Mouse (Mus musculus) heart, postnatal 10 days (tissue): ENCODE measurements around the gene Gm10318. TPM values are rescaled to one million over a fixed set of nuclear protein-coding genes. Genes with fewer than 3 reads are reported as not detected.

Experiments
- DNase-seq, 2 experiments: peaks; one replicate each; pipeline ENCODE4 v3.0.0; 2021
- intact Hi-C: fragments of 180-260 bp; cut with DNase I; formaldehyde crosslinking; loops from one replicate; pipeline ENCODE4 v1.15.1; 2025
- total RNA-seq, 2 experiments: library from RNA; stranded (reverse); gene quantifications; 2 replicates each; pipeline ENCODE4 v1.2.3; 2021

Gene Gm10318
- total RNA-seq: not detected

DNA sequence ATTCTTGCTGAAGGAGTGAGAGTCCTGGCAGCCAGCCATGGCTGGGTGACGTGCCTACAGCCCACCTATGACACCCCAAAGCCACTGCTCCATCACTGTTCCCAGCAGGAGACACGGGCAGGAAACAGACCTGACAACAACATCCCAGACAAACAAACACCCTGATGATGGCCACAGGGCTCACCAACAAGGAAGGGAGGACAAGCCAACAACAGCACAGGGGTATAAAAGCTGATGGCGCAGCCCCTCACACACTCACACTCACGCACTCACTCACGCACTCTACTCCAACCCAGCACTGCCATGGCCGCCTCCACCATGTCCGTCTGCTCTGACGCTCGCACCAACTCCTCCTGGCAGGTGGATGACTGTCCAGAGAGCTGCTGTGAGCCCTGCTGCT is at the start of gene Gm10318:
Gene Gm10318, plus strand, starts transcription at position 301 of the 400 bp plus-strand sequence.
- intact Hi-C loops: no loop called here
- DNase-seq: no peak

DNA sequence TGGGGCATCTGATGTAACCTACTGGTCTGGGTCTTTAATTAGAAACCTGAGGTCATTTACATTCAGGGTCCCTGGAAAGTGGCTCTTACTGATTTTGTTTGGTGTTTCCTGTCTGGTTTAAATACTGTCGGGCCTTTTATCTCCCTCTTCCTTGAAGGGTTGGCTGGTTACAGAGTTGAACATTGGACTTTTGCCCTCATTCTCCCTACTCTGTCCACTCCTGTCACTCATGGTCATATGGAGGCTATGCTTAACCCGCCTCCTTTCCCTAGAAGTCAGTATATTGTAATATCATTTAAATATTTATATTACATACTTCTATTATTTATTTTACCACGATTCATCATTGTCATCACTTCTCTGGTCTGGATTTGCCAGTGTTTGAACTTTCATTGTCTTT is 48.6 kb upstream of the Gm10318 start:
- DNase-seq: no peak
- intact Hi-C loops: no loop called here

- intact Hi-C loops: no loop called here
- no peak for DNase-seq
Measured at GRCm38 (mm10) chr10:77811743-77812142, 40.9 kb upstream of the Gm10318 start, which contains the start of gene Gm9507. Gm9507 (minus strand) TSS chr10:77811843.

DNA sequence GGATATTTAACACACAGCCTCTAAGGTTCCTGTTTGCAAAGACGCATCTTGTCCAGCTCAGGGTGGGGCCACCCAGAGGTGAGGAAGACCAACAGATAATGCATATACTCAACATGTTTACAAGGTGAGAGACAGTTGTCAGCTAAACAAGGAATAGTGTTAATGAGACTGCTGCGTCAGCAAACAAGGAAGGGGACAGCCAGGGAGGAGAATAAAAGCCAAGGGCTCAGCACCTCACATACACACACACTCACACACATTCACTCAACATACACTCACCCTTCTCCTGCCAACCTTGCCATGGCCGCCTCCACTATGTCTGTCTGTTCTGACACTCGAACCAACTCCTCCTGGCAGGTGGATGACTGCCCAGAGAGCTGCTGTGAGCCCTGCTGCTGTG is 38.3 kb upstream of the Gm10318 start, which contains the start of gene Gm2696:
Gene Gm2696, plus strand, starts transcription at position 301 of the 400 bp plus-strand sequence.
- no peak for DNase-seq
- intact Hi-C loops: no loop called here

DNA sequence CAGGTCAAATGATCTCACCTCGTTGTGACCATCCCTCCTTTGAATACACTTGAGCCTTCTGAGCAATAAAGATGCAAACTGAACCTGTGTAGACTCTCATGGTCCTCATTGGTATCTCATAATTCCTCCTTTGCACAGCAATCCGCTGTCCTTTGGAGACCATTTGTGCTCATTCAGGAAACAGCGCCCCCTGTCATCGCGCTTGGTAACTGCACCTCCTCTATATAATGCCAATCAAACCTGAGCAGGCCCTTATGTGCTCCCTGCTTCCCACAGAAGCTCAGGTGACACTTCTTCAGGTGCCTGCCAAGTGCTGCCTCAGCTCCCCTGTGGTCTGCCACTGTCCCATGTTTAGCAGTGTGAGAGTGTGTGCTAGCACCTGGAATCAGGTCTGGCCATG is 37.1 kb upstream of the Gm10318 start:
- DNase-seq: peak; percentile 7 to 44
- intact Hi-C loops: loop anchor here (5.0 kb wide), 1 partner anchor 188 kb away; no protein-coding TSS in a partner anchor

- DNase-seq: no peak
- intact Hi-C loops: loop anchor here (5.0 kb wide), 1 partner anchor 191 kb away; no protein-coding TSS in a partner anchor
Measured at GRCm38 (mm10) chr10:77818523-77818922, 34.1 kb upstream of the Gm10318 start.

GRCm38 (mm10) chr10:77819203-77819602 is 33.5 kb upstream of the Gm10318 start:
- intact Hi-C loops: loop anchor here (5.0 kb wide), 1 partner anchor 192 kb away; no protein-coding TSS in a partner anchor
- DNase-seq: no peak

- intact Hi-C loops: no loop called here
Measured at GRCm38 (mm10) chr10:77826951-77827350, 25.7 kb upstream of the Gm10318 start, which contains the start of gene Krtap10-4. Krtap10-4 (minus strand) TSS chr10:77827095.

GRCm38 (mm10) chr10:77835647-77836046 is 17.0 kb upstream of the Gm10318 start, which contains the start of gene Krtap10-10:
Krtap10-10 (plus strand) TSS chr10:77835947.
- no peak for DNase-seq
- intact Hi-C loops: no loop called here

More at GRCm38 (mm10) chr10:77826951-77827350, 25.7 kb upstream of the Gm10318 start, which contains the start of gene Krtap10-4:
- DNase-seq: no peak

DNA sequence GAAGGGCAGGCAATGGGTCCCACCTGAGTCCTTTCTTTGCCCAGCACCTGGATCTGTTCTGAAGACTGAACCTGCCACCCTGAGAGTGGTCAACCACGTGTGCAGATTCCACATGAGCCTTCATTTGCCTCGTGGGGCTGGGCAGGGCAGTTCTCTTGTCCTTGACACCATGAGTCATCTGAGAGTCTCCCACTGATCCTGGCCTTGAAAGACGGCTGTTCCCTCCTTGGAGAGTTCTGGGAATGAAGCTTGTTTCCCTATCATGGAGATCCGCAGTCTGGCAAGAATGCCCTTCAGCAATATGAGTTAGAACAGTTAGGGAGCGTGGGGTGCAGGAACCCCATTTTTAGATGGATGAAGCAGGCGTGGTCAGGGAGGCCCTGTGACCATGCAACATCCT is 13.7 kb upstream of the Gm10318 start:
- intact Hi-C loops: no loop called here
- no peak for DNase-seq

DNA sequence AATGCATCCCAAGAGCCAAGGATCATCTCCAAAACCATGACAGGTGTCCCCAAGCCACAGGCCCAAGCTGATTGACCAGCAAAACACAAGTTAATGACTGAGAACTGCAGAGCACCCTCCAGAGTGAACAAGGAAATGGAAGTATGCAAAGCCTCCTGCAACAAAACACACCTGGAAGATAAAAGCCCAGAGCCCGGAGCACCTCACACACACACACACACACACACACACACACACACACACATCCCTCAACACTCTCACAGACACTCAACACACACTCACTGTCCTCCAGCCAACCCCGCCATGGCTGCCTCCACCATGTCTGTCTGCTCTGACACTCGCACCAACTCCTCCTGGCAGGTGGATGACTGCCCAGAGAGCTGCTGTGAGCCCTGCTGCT is 6.2 kb upstream of the Gm10318 start, which contains the start of gene Gm36176:
Gene Gm36176, plus strand, starts transcription at position 301 of the 400 bp plus-strand sequence.
- intact Hi-C loops: no loop called here

DNA sequence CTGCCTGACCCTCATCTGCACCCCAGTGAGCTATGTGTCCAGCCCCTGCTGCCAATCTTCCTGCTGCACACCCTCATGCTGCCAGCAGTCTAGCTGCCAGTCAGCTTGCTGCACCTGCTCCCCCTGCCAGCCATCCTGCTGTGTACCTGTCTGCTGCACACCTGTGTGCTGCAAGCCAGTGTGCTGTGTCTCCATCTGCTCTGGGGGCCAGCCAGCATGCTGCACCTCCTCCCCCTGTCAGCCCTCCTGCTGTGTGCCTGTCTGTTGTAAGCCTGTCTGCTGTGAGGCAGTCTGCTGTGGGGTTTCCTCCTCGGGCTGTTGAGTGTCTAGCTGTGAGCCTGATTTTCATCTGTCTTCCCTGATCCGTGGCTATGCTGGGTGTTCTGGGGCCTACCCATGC is 5.7 kb upstream of the Gm10318 start:
- intact Hi-C loops: no loop called here
- no peak for DNase-seq

More for the DNA sequence above, 6.2 kb upstream of the Gm10318 start, which contains the start of gene Gm36176:
- DNase-seq: no peak

- no peak for DNase-seq
- intact Hi-C loops: no loop called here
Measured at GRCm38 (mm10) chr10:77847538-77847937, 5.1 kb upstream of the Gm10318 start.

- intact Hi-C loops: no loop called here
- no peak for DNase-seq
Measured at GRCm38 (mm10) chr10:77861675-77862074, 9.0 kb downstream of the Gm10318 start, which contains the start of gene Gm3285. Gm3285 (plus strand) TSS chr10:77861975.

GRCm38 (mm10) chr10:77864067-77864761 is 11.6 kb downstream of the Gm10318 start:
- DNase-seq: no peak
- intact Hi-C loops: no loop called here

- intact Hi-C loops: no loop called here
- no peak for DNase-seq
Measured at GRCm38 (mm10) chr10:77864762-77865143, 12.1 kb downstream of the Gm10318 start.

GRCm38 (mm10) chr10:77867546-77867945 is 14.9 kb downstream of the Gm10318 start:
- DNase-seq: peak in 1 of 2 experiments; percentile 34
- intact Hi-C loops: no loop called here

DNA sequence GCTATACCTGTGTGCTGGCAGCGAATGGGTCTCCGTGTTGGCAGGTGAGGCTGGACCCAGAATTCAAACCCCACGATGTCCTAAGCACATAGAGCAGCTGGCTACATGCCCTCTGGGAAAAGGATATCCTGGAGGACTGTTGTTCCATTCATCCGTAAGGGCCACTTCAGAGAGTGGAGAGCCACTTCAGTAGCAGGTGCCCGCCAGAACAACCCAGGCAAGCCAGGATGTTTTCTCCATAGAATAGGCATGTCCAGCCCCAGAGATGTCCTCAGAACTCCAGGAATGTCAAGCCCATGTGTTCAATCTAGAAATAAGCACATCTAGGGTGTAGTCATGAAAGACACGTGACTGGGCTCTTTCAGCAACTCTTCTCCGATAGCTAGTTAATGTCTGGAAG is 17.0 kb downstream of the Gm10318 start:
- intact Hi-C loops: no loop called here
- no peak for DNase-seq

GRCm38 (mm10) chr10:77878985-77879384 is 26.3 kb downstream of the Gm10318 start:
- intact Hi-C loops: loop anchor here (2.0 kb wide), 1 partner anchor 252 kb away; no protein-coding TSS in a partner anchor
- peak; percentile 43 to 56 for DNase-seq

DNA sequence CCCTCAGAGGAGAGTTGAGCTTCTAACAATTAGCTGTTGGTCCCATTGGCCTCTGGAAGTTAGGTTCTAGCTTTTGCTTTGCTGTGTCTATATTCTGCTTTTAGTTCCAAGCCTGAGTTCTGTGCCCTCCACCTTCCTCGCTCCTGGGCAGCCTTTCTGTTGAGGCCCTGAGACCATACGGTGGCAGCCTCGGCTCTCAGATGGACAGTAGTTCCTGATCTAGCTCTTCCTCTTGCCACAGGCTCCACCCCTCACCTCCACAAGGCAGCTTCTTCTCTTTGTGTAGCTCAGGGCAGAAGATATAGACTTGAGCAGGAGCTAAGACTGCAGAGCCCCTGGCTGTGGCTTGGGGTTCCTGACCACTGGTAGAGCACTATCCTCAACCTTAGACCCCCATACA is 27.6 kb downstream of the Gm10318 start:
- intact Hi-C loops: loop anchor here (5.0 kb wide), 1 partner anchor 153 kb away; the partner anchor contains the start of gene Gm10100
- no peak for DNase-seq

GRCm38 (mm10) chr10:77882553-77882952 is 29.9 kb downstream of the Gm10318 start:
- DNase-seq: no peak
- intact Hi-C loops: loop anchor here (5.0 kb wide), 1 partner anchor 155 kb away; the partner anchor contains the start of gene Gm10100
